Mouse (Mus musculus) B cell, adult 67 days (primary cell): ENCODE results near the gene Sptan1. TPM values are rescaled to one million over a fixed set of nuclear protein-coding genes. Genes with fewer than 3 reads are reported as not detected.

Source experiments
- total RNA-seq, 2 experiments: library from RNA; stranded (reverse); gene quantifications; 4 replicates each; pipeline ENCODE4 v1.2.4; 2023

Gene Sptan1
- 100 to 1,000 TPM; 287 to 297 TPM for total RNA-seq

GRCm38 (mm10) chr2:29965250-29965843 is at the start of gene Sptan1:
Gene Sptan1 (plus strand): TSS chr2:29965560.

GRCm38 (mm10) chr2:29934906-29935599 is 30.3 kb upstream of the Sptan1 start, which contains the start of gene Gle1:
Gene Gle1 (plus strand): TSS chr2:29935426.

GRCm38 (mm10) chr2:30048699-30049388 is 83.5 kb downstream of the Sptan1 start, which contains the start of gene Wdr34:
Gene Wdr34 (minus strand): TSS chr2:30048881.

GRCm38 (mm10) chr2:30057223-30057904 is 92.0 kb downstream of the Sptan1 start, which contains the start of gene Set:
Gene Set (plus strand): TSS chr2:30057378.

GRCm38 (mm10) chr2:30077502-30078348 is 112.4 kb downstream of the Sptan1 start, which contains the start of gene Pkn3:
Gene Pkn3 (plus strand): TSS chr2:30077684.

Other genes starting within 250 kb of the Sptan1 start
- under 1 TPM in 1 of 2 experiments, not detected in 1; 0.53 TPM for gene Gm13420, start 213.9 kb upstream of the Sptan1 start, total RNA-seq
- gene Gm13547, start 206.2 kb upstream of the Sptan1 start, total RNA-seq, result under 1 TPM in 1 of 2 experiments, not detected in 1; 0.98 TPM
- 1 to 10 TPM; 7.0 to 7.9 TPM for gene Coq4, start 178.1 kb upstream of the Sptan1 start, total RNA-seq
- gene Trub2, start 177.1 kb upstream of the Sptan1 start, total RNA-seq, result 10 to 100 TPM; 44.8 to 55.8 TPM
- gene Slc27a4, start 162.9 kb upstream of the Sptan1 start, total RNA-seq, result 10 to 100 TPM; 16.4 to 18.7 TPM
- 10 to 100 TPM; 43.6 to 47.9 TPM for gene Urm1, start 145.5 kb upstream of the Sptan1 start, total RNA-seq
- 1 to 10 TPM in 1 of 2 experiments, under 1 TPM in 1; 0.68 to 1.2 TPM for gene Cercam, start 96.4 kb upstream of the Sptan1 start, total RNA-seq
- 100 to 1,000 TPM; 118 to 127 TPM for gene Odf2, start 76.3 kb upstream of the Sptan1 start, total RNA-seq
- gene Gle1, start 30.1 kb upstream of the Sptan1 start, total RNA-seq, result 10 to 100 TPM; 76.1 to 100.0 TPM
- gene Wdr34, start 83.3 kb downstream of the Sptan1 start, total RNA-seq, result 1 to 10 TPM; 1.8 to 2.1 TPM
- gene Set, start 91.8 kb downstream of the Sptan1 start, total RNA-seq, result 100 to 1,000 TPM; 239 to 303 TPM
- 1 to 10 TPM; 2.1 to 2.5 TPM for gene Pkn3, start 112.1 kb downstream of the Sptan1 start, total RNA-seq
- gene Zdhhc12, start 128.1 kb downstream of the Sptan1 start, total RNA-seq, result 10 to 100 TPM; 15.1 to 25.0 TPM
- 10 to 100 TPM; 82.2 to 94.7 TPM for gene Zer1, start 159.0 kb downstream of the Sptan1 start, total RNA-seq
- gene Tbc1d13, start 168.2 kb downstream of the Sptan1 start, total RNA-seq, result 10 to 100 TPM; 45.6 to 49.2 TPM
- 10 to 100 TPM; 11.5 to 13.6 TPM for gene Endog, start 205.9 kb downstream of the Sptan1 start, total RNA-seq
- 10 to 100 TPM; 21.5 to 27.4 TPM for gene Spout1, start 212.9 kb downstream of the Sptan1 start, total RNA-seq
- gene Kyat1, start 240.3 kb downstream of the Sptan1 start, total RNA-seq, result 10 to 100 TPM in 1 of 2 experiments, 1 to 10 TPM in 1; 7.1 to 11.8 TPM